Mouse (Mus musculus): ENCODE data around the gene Aak1.

The Aak1 gene

GRCm38 (mm10) chr6:86897520-86897919 lies 48.2 kb downstream of the Aak1 start:
- DNase-seq (ENCODE audit: low read depth), result no peak

- no peak for DNase-seq (ENCODE audit: low read depth)
Observed at GRCm38 (mm10) chr6:86899053-86899452, 49.7 kb downstream of the Aak1 start.

GRCm38 (mm10) chr6:86899965-86900364 lies 50.6 kb downstream of the Aak1 start:
- DNase-seq (ENCODE audit: low read depth), result peak; percentile 32

GRCm38 (mm10) chr6:86900546-86900945 lies 51.2 kb downstream of the Aak1 start:
- peak; percentile 77 for DNase-seq (ENCODE audit: low read depth)

- no peak for DNase-seq (ENCODE audit: low read depth)
Observed at GRCm38 (mm10) chr6:86905500-86905899, 56.2 kb downstream of the Aak1 start.

GRCm38 (mm10) chr6:86907191-86907590 lies 57.9 kb downstream of the Aak1 start:
- DNase-seq (ENCODE audit: low read depth), result no peak

GRCm38 (mm10) chr6:86908561-86909150 lies 59.3 kb downstream of the Aak1 start:
- DNase-seq (ENCODE audit: low read depth), result no peak

- DNase-seq (ENCODE audit: low read depth), result no peak
Observed at GRCm38 (mm10) chr6:86909881-86910280, 60.6 kb downstream of the Aak1 start.

DNA sequence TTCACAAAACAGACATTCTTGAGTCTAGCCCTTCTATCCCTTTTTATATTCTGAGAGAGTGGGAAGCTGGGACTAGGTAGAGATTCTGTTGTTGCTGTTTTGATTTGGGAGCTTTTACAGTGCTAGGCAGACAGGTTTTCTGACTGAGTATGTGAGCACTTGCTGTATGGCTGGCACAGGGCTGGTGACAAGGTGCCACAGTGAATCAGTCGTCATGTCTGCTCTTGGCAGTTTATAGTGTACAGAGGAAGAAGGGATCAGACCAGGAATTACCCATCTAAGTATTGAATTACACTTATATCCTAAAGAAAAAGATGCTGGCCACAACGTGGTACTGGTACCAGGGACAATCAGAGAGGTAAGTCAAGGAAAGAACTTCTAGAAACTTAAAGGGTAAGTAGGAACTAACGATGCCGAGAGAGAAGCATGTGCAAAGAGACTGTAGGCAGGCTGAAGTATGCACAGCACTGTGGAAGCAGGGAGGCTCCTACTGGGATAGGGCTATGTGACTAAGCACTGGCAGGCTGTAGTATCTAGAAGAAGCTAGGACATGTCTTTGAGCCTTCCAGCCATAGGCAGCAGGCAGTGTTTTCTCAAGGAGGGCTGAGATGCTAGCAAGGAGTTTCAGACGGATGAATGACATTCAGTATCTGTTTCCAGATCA lies 67.0 kb downstream of the Aak1 start:
- no peak for DNase-seq (ENCODE audit: low read depth)

DNA sequence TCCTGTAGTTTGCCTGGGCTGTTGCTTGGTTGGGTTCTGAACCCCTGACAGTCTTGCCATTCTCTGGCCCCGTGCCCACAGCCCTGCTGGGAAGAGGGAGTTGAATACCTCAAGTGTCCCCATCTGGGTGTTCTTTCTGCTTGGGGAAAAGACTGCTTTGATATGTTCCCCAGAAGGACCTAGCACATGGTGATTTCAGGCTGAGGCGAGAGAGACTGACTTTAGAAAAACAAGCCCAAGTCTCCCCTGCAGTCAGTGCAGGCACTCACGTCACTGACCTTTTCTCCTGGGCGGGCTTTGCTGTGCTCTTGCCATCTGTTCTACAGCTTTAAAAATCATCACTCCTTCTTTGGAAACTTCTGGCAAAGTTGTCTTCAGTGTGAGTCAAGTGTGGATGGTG lies 67.9 kb downstream of the Aak1 start:
- no peak for DNase-seq (ENCODE audit: low read depth)

DNA sequence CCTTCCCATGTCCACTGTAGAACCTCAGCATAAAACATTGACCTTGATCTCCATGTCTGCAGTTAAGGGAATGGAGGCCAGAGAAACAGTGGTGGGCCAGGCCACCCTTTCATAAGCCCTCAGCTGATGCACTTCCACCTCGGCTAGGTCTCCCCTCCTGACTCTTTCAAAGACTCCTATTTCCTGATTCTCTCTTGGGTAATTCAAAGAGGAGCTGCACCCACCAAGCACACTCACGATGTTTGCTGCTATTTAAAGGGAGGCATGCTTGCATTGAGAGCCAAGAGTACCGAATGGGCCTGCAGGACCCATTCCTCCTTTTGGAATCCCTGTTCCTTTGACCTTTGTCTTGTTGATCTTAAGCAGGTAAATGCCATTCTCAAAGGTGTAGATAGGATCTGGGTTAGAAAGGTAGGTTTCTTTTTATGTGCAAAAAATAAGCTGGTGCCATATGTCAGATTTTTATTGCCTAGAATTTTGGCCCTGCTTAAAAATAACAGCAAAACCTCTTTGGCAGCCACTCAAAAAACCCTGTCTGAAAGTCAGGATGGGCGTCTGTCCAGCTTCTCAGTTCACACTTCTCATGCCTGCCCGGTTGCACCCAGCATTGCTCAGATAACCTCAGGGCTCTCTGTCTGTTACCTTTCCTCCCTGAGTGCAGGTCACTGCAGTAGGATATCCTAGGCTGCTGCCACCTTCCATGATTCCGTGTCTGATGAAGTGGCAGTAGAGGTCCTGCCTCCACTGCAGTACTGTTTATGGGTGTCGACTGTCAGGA lies 68.9 kb downstream of the Aak1 start:
- DNase-seq (ENCODE audit: low read depth), result no peak

GRCm38 (mm10) chr6:86921880-86922279 lies 72.6 kb downstream of the Aak1 start:
- peak; percentile 80 for DNase-seq (ENCODE audit: low read depth)

DNA sequence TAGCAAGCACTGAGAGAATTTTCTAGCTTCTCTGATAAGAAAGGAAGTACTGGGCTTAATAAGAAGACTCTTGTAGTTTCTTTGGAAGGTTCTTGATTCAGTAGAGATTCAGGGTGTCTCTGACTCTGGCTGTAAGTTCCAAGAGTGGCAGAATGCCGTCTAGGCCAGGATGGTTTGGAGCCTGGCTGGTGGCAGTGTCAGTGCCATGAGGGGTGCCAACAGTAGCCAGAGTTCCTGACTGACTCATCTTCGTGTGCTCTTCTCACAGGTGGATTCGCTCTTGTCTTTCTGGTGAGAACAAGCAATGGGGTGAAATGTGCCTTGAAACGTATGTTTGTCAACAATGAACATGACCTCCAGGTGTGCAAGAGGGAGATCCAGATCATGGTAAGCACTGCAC lies 75.4 kb downstream of the Aak1 start:
- no peak for DNase-seq (ENCODE audit: low read depth)

GRCm38 (mm10) chr6:86934541-86934940 lies 85.2 kb downstream of the Aak1 start:
- no peak for DNase-seq (ENCODE audit: low read depth)

DNA sequence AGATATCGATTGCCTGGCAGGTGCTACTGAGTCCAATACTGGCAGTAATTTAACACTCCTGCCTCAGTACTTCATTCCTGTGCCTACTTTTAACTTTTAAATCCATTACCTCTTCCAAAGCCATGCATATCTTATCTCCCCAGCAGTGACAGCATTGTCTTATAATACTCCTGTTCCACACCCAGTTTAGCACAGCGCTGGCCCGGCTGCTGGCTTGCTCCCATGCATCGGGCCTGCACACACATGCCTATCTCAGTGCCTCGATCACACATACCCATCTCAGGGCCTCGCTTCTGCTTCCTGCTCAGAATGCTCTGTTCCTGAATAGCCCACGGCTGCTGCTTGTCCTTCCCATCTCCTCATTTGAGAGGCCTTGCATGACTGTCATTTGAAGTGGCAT lies 90.5 kb downstream of the Aak1 start:
- DNase-seq (ENCODE audit: low read depth), result no peak

GRCm38 (mm10) chr6:86940966-86941365 lies 91.6 kb downstream of the Aak1 start:
- DNase-seq (ENCODE audit: low read depth), result no peak

- DNase-seq (ENCODE audit: low read depth), result no peak
Observed at GRCm38 (mm10) chr6:86947100-86947499, 97.8 kb downstream of the Aak1 start.

DNA sequence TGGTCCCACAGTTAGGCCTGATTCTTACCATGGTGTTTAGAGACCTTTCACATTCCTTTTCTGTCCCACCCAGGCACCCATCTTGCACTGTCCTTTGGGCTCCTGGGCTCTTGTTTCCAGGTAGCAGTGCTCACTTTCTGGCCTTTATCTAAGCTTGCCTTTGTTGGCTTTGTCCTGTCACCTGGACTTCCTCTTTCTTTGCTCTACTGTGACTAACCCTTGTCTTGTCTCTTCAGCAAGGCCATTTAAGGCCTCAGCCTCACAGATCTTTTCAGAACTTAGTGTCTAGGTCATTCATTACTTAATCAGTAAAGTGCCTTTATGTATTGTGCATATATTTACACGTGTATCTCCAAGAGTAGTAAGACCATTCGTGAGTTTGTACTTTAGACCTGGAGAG lies 99.4 kb downstream of the Aak1 start:
- peak; percentile 31 for DNase-seq (ENCODE audit: low read depth)

DNA sequence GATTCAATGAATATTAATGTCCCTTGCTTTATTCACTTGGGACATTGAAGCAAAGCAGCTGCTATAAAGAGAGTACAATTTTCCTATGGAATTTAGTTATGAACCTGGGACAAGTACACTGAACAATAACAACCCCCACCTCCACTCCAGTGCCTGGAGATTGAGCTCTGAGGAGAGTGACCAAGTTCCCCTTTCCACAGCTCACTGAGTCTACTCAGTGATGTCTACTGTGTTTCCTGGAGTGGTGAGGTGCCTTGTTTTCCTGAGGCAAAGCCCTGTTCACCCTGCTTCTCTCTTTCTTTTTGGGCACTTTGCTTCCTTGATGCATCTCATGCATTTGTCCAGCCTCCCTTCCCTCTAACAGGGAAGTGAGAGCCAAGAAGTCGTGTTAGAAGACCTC lies 100.8 kb downstream of the Aak1 start:
- DNase-seq (ENCODE audit: low read depth), result no peak

DNA sequence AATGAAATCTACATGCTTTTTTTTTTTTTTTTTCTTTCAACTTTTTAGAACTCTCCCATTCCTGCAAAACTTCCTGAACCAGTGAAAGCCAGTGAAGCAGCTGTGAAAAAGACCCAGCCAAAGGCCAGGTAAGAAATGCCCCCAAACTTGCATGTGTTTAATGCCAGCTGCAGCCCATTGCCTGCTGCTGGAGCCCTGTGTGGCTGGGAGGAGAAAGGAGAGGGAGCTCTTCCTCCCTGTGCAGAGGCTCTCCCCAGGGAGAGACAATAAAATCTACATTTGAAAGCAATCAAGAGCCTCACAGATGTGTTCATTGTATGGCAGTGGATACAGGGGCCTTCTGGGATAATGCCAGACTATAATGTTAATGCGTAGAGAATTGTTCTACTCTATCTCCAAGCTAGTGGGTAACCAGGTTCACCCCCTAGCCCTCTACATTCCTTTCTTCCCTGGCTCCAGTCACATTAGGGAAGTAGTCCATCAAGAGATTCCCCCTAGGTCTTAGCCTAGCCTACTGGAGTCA lies 101.5 kb downstream of the Aak1 start:
- no peak for DNase-seq (ENCODE audit: low read depth)

DNA sequence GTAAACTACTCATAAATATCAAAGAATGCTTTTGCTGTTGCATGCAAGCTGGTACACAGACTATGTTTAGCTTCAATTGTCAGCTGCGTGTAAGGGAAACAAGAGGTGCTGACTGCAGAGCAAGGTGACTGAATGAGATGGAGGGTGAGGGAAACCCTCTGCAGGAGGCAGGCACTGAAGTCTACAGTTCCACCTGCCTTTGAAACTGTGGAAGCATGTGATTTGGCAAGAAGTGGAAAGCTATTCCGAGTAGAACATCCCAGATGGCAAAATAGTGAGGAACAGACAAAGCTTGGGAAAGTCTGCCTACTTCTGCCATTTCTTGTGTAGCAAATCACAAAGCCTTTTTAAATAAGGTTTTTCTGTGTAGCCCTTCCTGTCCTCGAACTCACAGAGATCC lies 106.4 kb downstream of the Aak1 start:
- no peak for DNase-seq (ENCODE audit: low read depth)

GRCm38 (mm10) chr6:86956206-86956605 lies 106.9 kb downstream of the Aak1 start:
- peak; percentile 26 for DNase-seq (ENCODE audit: low read depth)

DNA sequence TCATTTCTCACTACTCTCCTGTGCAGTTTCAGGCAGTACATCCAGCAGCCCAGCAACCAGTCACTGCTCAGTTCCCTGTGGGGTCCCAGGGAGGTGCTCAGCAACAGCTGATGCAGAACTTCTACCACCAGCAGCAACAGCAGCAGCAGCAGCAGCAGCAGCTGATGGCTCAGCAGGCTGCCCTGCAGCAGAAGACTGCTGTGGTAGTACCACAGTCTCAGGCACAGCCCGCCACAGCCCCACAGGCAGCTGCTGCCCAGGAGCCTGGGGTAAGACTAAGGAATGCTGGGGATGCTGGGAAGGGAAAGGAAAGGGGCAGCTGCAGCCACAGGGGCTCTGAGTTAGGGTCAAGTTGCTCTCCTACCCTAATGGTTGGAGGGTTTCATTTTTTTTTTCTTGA lies 109.7 kb downstream of the Aak1 start:
- DNase-seq (ENCODE audit: low read depth), result no peak

All from 416B (cell line).